Mouse (Mus musculus) hindbrain, embryonic 10.5 days (tissue): ENCODE measurements at regions not wholly inside any gene's neighbourhood (a gene's known extent, or its start where the extent isn't known, plus 50 kb on each side); places are given as distances from the start of the nearest gene placed in this dataset.
A peak's percentile ranks its signal among the peaks of the same experiment; 100 is the strongest.

ENCODE experiments used
- DNase-seq: peaks from one replicate; pipeline ENCODE4 v3.0.0-alpha.2; 2017; ENCODE audit warnings: low spot score
- H3K27ac ChIP-seq: fragments of 300-500 bp; sonication (generic); 2 replicates; pipeline ENCODE4 v1.5.1; 2016; ENCODE audit warnings: mild to moderate bottlenecking, moderate library complexity
- H3K27me3 ChIP-seq: fragments of 300-500 bp; sonication (generic); 2 replicates; pipeline ENCODE4 v1.6.1; 2016; ENCODE audit warnings: mild to moderate bottlenecking; ENCODE audit not compliant: poor library complexity, insufficient read depth, severe bottlenecking
- H3K36me3 ChIP-seq: fragments of 300-500 bp; sonication (generic); 2 replicates; pipeline ENCODE4 v1.6.1; 2016; ENCODE audit warnings: mild to moderate bottlenecking, moderate library complexity
- H3K4me1 ChIP-seq: fragments of 300-500 bp; sonication (generic); replicated peaks from 2 replicates; pipeline ENCODE4 v1.6.1; 2016; ENCODE audit warnings: mild to moderate bottlenecking
- H3K4me3 ChIP-seq: fragments of 300-500 bp; sonication (generic); 2 replicates; pipeline ENCODE4 v1.5.1; 2016; ENCODE audit warnings: mild to moderate bottlenecking, moderate library complexity
- H3K9me3 ChIP-seq: fragments of 300-500 bp; sonication (generic); 2 replicates; pipeline ENCODE4 v1.6.1; 2016; ENCODE audit warnings: mild to moderate bottlenecking, moderate library complexity
- WGBS: fragments of 180-500 bp; shearing (Covaris S2); methylation state at CpG from one replicate; pipeline ENCODE4 v1.1.7; 2016; 5-methylcytosine and 5-hydroxymethylcytosine counted together

DNA sequence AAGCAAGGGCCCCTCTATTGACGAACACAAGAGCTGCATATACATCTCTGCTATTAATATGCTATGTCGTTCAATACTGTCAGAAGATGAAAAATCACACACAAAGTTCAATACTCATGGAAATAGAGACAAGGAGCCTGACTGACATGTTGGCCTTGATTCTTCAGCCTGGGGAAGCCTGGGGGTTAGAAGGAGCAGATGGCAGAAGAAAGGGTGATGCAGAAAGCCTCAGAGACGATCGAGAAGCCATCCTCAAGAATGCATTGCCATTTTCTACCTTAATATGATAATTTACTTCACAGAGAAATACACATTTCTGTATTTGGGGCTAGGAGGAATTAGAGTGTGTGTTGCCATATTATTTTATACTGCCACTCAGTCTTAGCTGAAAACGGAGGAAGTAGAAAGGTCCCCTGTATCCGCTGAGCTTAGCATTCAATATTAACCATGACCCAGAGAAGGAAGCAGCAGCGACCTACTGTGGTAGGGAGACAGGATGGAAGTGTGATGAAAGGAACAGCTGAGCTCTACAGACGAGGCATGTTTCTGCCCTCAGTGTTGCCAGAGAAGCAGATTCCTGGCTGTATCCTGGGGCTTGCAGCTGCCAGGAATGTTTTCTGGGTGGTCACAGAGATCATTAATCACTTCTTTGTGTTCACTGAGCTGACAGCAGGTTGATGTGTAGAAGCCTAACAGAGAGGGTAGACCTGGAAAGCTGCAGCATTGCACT lies 105.2 kb downstream of the Lrig3 start:
- Histone ChIP-seq H3K27ac (peak overlapping the region; percentile 53), H3K27me3 (no peaks in the 10 kb centered on the region), H3K9me3 (no peaks in the 10 kb centered on the region), H3K4me1 (peaks cover 21% of the 10 kb centered on the region), H3K36me3 (no peaks in the 10 kb centered on the region), H3K4me3 (no peak overlapping the region)
- WGBS = 52% methylated on average over 8 of the region's 8 CpGs
- DNase-seq = peak; percentile 42

DNA sequence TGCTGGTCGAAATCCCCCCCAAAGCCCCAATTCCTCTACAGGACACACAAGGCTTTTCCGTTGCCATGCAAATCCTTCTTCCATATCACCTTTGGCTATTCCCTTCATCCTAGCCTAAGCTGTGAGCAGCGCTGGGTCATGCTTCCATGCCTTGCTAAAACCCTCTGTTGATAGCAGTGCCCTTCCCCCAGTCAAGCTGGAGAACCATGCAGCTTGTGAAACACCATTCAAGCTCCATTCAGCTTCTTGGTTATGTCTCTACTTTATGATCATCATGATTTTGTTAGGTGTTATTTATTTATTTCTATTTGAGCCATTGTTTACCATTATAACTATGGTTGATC lies 105.7 kb downstream of the Lrig3 start:
- no peak for DNase-seq
- Histone ChIP-seq H3K27ac (peak overlapping the region; percentile 53; the same call in 1 of the 2 replicates), H3K27me3 (no peaks in the 10 kb centered on the region), H3K9me3 (no peaks in the 10 kb centered on the region), H3K4me3 (no peak overlapping the region), H3K4me1 (peaks cover 21% of the 10 kb centered on the region), H3K36me3 (no peaks in the 10 kb centered on the region)
- WGBS = 62% methylated on average over 3 of the region's 3 CpGs

DNA sequence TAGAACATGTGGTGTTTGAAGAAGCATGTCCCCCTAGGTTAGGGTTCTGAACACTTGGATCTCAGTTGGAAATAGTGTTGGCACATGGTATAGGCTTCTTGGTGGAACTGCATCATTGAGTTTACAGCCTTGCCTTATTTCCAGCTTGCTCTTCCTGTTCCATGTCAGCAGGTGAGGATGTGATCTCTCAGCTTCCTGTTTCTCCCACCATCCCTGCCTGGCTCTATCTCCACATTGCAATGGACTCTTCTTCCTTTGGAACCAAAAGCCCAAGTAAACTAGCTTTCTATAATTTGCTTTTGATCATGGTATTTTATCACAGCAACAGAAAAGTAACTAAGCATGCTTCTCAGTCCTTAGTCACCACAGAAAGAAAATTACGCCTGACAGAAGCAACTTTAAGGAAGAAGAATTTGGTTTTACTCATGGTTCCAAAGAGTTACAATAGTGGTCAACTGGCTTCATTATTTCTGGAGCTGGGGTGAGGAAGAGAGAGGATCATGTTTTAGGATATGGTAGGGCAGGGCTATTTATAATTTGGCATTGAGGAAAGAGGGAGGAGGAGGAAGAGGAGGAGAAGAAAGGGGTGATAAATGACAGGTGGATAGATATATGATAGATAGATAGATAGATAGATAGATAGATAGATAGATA lies 111.5 kb downstream of the Lrig3 start:
- no peak for DNase-seq
- H3K4me3 ChIP-seq = no peak overlapping the region
- no peaks in the 10 kb centered on the region for H3K9me3 ChIP-seq
- 95% methylated on average over 1 of the region's 1 CpGs for WGBS
- no peaks in the 10 kb centered on the region for H3K27me3 ChIP-seq
- no peaks in the 10 kb centered on the region for H3K4me1 ChIP-seq
- no peak overlapping the region for H3K27ac ChIP-seq
- no peaks in the 10 kb centered on the region for H3K36me3 ChIP-seq

DNA sequence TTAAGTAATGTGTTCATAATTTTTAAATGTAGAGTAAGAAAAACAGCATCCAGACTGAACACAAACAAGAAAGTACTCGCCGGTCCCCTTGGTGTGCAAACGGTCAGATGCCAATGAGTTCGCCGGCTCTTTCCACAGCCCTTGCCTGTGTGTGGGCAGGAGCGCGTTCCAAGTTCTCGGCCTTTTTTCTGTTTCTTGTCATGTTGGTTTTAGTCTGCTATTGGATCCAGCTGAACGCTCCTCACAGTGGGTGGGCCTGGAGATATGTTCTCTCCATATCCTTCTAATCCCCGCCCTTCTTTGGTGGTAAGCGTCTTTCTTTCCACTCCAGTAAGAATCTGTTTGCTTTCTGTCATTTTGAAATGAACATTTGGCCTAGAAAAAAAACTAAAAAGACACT lies 116.6 kb downstream of the Lrig3 start:
- Histone ChIP-seq H3K4me1 (no peaks in the 10 kb centered on the region), H3K9me3 (no peaks in the 10 kb centered on the region), H3K4me3 (no peak overlapping the region), H3K27ac (no peak overlapping the region), H3K36me3 (no peaks in the 10 kb centered on the region), H3K27me3 (no peaks in the 10 kb centered on the region)
- DNase-seq = peak; percentile 18
- 64% methylated on average over 11 of the region's 11 CpGs for WGBS

DNA sequence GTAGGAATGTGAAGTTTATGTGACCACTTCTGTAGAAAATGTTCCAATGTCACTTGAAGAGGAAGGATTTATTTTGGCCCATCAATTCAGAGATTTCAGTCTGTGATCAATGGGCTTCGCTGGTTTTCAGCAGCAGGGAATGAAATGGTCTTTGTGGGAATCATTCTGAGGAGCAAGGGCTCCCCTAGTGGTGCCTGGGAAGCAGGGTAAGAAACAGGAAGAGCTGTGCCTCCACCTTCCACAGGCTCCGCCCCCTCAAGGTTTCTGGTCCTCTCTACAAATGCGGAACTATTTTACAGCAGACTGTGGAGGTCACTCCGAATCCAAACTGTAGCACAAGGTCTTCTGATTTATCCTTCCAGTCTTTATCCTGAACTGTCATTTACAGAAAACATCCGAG lies 120.7 kb downstream of the Lrig3 start:
- 85% methylated on average over 5 of the region's 5 CpGs for WGBS
- H3K27ac ChIP-seq = no peak overlapping the region
- H3K27me3 ChIP-seq = no peaks in the 10 kb centered on the region
- H3K4me3 ChIP-seq = no peak overlapping the region
- DNase-seq = no peak
- no peaks in the 10 kb centered on the region for H3K9me3 ChIP-seq
- no peaks in the 10 kb centered on the region for H3K36me3 ChIP-seq
- H3K4me1 ChIP-seq = no peaks in the 10 kb centered on the region

DNA sequence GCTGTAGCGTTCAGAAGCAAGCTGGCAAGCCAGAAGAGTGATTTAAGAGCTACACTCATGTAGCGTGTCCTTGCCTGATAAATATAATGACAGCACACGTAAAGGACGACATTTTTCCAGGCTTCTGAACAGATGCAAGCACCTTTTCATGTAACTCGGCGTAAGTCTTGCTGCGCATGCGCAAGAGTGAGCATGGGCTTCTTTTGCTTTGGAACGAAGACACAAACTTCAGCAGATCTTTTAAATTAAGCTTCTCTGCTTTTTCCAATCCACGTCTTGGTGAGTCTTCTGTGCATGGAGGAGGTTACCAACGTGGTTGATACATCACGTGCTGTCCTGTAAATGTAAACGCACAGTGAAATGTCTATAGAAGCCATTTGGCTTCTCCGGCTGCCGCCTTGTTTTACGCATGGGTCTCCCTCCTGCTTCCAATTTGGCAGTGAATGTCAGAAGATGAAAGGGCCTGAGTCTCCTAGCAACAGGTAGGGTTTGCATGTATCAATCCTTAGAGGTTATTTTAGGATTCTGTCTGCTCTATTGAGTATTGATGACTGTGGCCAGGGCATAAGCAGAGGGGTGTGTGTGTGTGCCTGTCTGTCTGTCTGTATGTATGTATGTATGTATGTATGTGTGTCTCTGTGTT lies 128.4 kb downstream of the Lrig3 start:
- DNase-seq = no peak

DNA sequence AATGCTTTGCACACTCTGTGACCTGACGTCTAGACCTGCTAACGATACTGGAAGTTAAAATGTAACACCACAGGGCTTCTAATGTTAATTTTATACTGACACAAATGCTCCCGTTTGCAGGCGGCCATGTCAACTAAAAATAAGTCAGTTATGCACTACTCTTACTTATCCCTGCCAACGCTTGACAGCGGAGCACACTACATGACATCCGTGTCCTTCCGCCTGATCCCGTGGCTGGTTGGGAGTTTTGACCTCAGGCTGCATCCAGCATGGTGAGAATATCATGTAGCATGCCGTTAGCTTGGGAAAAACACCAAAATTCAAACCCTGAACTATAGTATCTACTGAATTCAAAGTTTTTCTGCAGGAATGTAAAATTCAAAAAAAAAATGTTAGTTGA lies 131.9 kb downstream of the Lrig3 start:
- H3K36me3 ChIP-seq = no peaks in the 10 kb centered on the region
- H3K27ac ChIP-seq = no peak overlapping the region
- 90% methylated on average over 10 of the region's 10 CpGs for WGBS
- no peaks in the 10 kb centered on the region for H3K9me3 ChIP-seq
- H3K27me3 ChIP-seq = no peaks in the 10 kb centered on the region
- DNase-seq = no peak
- H3K4me3 ChIP-seq = no peak overlapping the region
- H3K4me1 ChIP-seq = no peaks in the 10 kb centered on the region

More for the DNA sequence above, 128.4 kb downstream of the Lrig3 start:
- Histone ChIP-seq H3K9me3 (no peaks in the 10 kb centered on the region), H3K4me1 (no peaks in the 10 kb centered on the region), H3K36me3 (no peaks in the 10 kb centered on the region), H3K4me3 (no peak overlapping the region), H3K27me3 (no peaks in the 10 kb centered on the region), H3K27ac (no peak overlapping the region)
- 82% methylated on average over 16 of the region's 16 CpGs for WGBS

DNA sequence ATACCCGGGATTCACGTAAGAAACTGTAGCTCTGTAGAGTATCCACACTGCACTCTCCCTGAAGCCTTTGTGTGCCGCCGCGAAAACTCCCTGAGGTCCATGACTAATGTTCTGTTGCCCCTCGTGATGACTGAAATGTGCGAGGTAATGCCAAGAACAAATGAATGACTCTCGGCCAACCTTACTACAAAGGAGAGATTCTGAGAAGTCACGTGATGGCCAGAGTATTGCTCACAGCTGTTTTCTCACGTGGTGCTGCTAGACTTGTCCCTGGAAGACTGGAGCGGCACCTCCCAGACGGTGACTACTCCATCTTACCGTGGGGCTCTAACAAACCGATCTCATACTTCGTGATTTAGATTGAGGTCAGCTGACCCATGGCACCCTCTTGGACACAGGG lies 136.9 kb downstream of the Lrig3 start:
- no peak overlapping the region for H3K4me3 ChIP-seq
- no peak overlapping the region for H3K27ac ChIP-seq
- no peaks in the 10 kb centered on the region for H3K4me1 ChIP-seq
- no peak for DNase-seq
- H3K27me3 ChIP-seq = no peaks in the 10 kb centered on the region
- H3K36me3 ChIP-seq = no peaks in the 10 kb centered on the region
- 89% methylated on average over 15 of the region's 15 CpGs for WGBS
- no peaks in the 10 kb centered on the region for H3K9me3 ChIP-seq

DNA sequence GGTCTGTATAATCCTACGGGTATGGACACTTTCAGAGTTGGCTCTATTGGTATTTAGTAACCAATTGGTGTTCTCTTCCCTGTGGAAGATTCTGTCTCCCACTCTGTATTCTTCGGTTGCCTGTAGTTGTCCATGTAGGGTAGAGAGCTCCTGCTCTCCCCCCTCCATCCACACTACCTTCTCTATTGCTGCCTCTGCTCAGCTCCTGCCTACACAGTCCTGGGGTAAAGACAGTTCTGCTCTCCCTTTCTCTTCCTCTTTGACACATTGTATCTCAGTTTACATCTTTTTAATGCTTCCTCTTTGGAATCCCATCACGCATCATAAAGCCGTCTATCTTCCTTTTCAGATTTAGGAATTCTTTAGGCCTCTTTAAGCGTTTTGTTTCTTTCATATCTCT lies 147.1 kb downstream of the Lrig3 start:
- Histone ChIP-seq H3K27ac (no peak overlapping the region), H3K27me3 (no peaks in the 10 kb centered on the region), H3K36me3 (no peaks in the 10 kb centered on the region), H3K4me1 (no peaks in the 10 kb centered on the region), H3K9me3 (no peaks in the 10 kb centered on the region), H3K4me3 (no peak overlapping the region)
- DNase-seq = no peak
- 93% methylated on average over 5 of the region's 5 CpGs for WGBS

DNA sequence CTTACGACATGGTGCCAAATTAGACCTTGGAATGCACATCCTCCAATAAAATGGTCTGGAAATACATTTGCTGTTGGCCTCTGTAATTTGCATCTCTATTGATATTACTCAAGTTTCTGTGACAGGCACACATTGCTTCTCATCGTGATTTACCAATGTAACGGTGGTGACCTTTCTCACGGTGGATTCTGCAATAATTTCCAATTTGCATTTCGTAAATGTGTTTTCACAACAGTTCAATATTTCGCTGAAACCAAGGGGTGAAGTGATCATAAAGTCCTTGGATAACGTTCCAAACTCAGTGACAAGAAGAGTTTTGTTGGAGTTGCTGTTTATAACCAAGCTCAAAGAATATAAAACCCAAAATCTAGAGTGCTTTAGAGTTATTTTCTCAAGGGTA lies 149.4 kb downstream of the Lrig3 start:
- 71% methylated on average over 7 of the region's 7 CpGs for WGBS
- no peak overlapping the region for H3K4me3 ChIP-seq
- H3K9me3 ChIP-seq = no peaks in the 10 kb centered on the region
- no peaks in the 10 kb centered on the region for H3K4me1 ChIP-seq
- no peak overlapping the region for H3K27ac ChIP-seq
- no peaks in the 10 kb centered on the region for H3K36me3 ChIP-seq
- H3K27me3 ChIP-seq = no peaks in the 10 kb centered on the region
- no peak for DNase-seq

DNA sequence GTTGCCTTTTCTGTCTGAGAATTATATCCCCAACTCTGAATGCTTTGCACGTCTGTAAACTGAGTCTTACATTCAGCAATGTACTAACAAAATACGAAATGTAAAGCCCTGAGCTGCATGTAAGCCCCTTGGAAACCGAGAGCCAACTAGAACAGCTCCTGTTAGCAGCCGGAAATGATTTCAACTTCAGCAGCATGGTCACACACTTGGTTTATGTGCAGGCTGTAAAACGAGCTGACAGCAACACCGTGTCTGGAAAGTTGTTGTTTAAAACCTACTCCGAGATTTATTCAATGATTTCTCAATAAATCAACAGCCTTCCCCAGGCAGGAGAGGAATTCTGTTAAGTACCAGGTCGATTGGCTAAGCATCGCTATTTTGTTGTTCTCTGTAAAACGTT lies 155.7 kb downstream of the Lrig3 start:
- 89% methylated on average over 10 of the region's 10 CpGs for WGBS
- Histone ChIP-seq H3K4me1 (no peaks in the 10 kb centered on the region), H3K27me3 (no peaks in the 10 kb centered on the region), H3K9me3 (no peaks in the 10 kb centered on the region), H3K27ac (no peak overlapping the region), H3K4me3 (no peak overlapping the region), H3K36me3 (no peaks in the 10 kb centered on the region)
- DNase-seq = no peak

DNA sequence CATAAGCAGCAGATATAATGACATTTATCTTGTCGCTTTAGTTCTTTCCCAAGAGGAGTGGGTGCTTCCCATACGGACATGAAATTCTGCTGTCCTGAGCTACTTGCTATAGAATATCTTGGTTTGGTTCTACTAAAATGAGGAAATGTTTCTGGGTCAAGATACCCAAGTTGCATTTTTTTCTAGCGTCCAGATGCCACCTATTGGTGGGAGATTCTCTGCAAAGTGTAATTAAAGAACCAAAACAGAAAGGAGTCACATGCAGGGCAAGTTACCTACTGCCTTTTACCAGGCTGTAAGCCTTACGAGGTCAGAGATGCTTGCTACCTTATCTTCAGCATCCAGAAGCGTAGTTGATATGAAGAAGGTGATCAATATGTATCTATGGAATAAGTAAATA lies 156.5 kb downstream of the Lrig3 start:
- no peak overlapping the region for H3K4me3 ChIP-seq
- no peak for DNase-seq
- H3K27me3 ChIP-seq = no peaks in the 10 kb centered on the region
- no peaks in the 10 kb centered on the region for H3K9me3 ChIP-seq
- 84% methylated on average over 5 of the region's 5 CpGs for WGBS
- no peaks in the 10 kb centered on the region for H3K4me1 ChIP-seq
- H3K36me3 ChIP-seq = no peaks in the 10 kb centered on the region
- H3K27ac ChIP-seq = no peak overlapping the region

DNA sequence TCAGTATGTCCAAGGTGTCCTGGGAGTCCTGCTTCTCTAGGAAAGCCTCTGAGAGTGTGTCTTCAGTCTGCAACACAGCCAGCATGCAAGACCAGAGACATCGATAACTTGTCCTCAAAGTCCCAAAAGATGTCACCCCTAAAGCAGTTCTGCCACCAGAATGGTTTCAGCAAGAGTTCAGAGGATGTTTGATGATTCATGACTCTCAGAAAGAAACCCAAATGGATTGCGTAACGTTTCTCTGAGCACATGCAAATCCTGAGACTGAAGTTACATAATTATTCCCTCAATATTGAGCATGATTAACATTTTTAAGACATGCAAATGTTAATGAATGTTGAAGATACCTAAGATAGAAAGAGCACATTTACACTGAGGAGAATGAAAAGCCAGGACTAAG lies 167.2 kb downstream of the Lrig3 start:
- Histone ChIP-seq H3K27ac (no peak overlapping the region), H3K9me3 (no peaks in the 10 kb centered on the region), H3K4me3 (no peak overlapping the region), H3K4me1 (peaks cover 21% of the 10 kb centered on the region), H3K36me3 (no peaks in the 10 kb centered on the region), H3K27me3 (no peaks in the 10 kb centered on the region)
- DNase-seq = no peak
- whole genome bisulfite sequencing = 94% methylated on average over 3 of the region's 3 CpGs
